Mouse (Mus musculus): ENCODE measurements around the gene Fgf18.

The Fgf18 gene

GRCm38 (mm10) chr11:33151128-33151779 is 4.1 kb upstream of the Fgf18 start:
- DNase-seq (ENCODE audit: low spot score in 2 of 2) = no peak

DNA sequence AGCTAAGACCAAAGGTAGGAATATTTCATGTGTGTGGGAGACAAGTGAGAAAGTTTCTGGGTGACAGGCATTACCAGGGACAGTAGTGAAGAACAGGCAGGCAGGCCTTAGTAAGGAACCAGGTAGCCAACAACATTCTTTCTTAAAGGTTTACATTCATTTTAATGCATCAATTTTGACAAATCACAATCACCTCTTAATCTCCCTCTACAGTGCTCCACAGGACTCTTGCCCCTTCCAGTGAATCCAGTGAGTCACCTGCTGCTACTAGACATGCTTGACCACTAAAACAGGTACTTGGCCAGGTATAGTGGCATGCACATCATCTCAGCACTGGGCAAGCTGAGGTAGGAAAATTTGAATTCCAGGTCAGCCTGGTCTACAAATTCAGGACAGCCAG is 3.2 kb upstream of the Fgf18 start:
- DNase-seq (ENCODE audit: low spot score in 2 of 2) = no peak

DNA sequence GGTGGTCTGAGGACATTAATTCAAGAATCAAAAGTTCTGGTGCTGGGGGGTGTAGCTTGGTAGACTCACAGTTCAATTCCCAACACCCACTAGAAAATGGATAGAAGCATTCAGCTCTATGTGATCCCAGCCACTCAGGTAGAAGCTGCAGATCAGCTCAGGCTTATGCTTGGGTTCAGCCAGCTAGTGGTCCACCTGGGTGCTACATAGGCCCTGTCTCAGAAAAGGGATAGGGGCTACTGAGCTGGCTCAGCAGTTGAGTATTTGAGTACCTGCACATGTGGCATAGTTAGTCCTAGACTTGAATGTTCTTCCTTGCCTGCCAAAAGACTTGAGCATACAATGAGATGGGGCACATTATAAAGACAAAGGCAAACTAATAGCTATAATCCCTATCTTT is 2.3 kb upstream of the Fgf18 start:
- DNase-seq (ENCODE audit: low spot score in 2 of 2) = no peak

- no peak for DNase-seq (ENCODE audit: low spot score in 2 of 2)
These were observed 1.9 kb upstream of the Fgf18 start for GRCm38 (mm10) chr11:33149088-33149436.

DNA sequence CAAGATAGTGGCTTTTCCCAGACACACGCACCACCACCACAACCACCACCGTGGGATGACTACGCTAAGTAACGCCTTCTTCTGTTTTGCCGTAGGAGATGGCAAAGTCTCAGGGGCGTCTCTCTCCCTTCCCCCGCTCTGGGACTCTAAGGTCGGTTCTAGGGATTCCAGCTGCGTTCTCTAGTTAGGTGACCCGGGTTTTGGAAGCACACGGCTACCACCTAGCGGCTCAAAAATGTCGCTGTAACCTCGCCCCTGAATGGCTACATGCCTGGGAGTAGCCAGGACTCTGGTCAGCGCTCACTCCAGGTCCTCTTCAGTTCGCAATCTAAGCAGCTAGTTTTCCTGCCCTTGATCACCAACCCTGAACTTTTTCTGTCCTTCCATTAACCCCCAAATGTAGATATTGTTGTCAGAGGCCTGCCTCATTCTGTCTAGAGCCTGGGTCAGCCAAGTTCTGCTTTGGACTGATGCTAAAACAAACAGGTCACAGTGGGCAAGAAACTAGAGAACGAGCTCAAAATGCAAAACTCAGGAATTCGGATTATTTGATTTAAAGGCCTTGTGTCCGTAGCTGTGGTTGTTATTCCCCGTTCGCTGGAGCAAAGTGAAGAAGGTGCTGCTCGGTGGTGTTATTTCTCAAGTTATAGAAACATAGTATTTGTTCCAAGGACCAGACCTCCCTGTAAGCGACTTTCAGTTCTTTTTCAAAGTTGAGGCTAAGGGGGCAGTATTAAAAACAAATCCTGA is 1.3 kb upstream of the Fgf18 start:
- peak; percentile 56 to 79 for DNase-seq (ENCODE audit: low spot score in 2 of 2)

DNA sequence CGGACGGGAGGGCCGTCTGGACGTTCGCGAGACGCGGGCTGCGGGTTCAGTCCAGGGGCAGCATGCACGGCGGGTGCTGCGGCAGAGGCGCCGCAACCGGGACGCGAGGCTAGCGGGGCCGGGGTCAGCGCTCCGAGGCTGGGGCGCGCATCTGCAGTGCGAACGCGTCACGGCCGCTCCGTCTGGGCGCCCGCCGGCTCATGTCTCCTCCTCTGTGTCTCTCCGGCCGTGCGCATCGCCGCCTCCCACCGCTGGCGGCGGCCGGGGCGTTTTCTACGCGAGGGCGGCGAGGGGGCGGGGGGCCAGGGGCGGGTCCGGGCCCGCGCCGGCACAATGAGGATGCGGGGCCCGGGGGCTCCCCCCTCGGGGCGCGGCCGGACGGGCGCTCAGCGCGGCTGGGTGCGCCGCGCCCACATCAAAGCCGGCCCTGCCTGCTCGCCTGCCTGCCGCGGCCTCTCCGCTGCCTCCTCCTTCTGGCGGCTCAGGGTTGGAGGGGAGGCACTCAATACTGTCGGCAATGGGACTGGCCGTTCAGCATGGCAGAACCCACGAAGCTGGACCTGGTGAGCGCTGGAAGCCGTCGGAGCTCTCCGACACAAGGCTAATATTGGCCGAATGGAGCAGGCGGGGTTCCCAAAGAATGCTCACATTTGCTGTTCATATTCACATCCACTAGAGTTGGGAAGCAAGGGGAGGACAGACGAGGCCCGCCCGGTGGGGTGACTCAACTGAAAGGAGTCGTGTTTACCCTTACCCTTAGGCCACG is 555 bp upstream of the Fgf18 start:
- DNase-seq (ENCODE audit: low spot score in 2 of 2) = peak in 1 of 2 experiments; percentile 20

GRCm38 (mm10) chr11:33146651-33147131 is 509 bp downstream of the Fgf18 start:
- DNase-seq (ENCODE audit: low spot score in 2 of 2) = peak in 1 of 2 experiments; percentile 31

- DNase-seq (ENCODE audit: low spot score in 2 of 2) = peak; percentile 83 to 93
These were observed 1.1 kb downstream of the Fgf18 start for GRCm38 (mm10) chr11:33146143-33146497.

DNA sequence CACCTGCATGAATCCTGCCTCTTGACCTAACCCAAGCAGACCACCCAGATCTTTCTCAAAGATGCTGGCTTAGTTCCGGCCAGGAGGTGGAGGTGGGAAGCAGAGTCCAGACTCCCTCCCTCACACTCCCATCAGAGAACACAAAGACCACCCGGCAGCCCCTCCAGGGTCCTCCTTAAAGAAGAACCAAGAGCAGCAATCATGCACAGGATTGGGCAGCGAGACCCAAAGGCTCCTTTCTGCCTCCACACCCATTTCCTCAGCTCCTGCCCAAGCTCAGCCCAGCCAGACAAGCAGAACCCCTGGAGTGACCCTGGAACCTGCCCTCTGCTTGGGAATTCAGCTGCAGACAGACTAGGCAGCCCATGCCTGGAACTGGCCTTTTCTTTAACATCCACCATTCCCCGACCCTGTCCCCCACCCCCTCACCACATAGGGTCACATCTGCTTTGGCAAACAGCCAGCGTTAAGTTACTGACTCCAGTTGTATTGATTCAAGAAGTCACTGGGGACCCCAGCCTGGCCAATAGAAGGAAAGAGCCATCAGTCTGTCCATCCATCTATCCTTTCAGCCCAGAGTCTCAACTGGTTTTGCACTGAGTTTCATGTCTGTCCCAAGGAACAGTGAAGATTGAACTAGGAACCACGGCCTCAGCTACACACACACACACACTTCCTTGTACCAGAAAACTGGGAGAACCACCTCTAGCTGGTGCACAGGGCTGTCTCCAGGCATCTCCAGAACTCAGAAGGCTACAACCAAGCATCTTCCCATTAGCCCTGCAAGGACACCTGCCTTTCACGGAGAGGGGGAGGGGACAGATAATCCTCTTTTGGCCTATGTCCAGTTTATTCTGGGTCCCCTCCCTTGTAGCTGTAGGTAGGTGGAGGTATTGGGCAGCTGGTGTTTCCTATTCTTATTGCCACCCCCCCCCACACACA is 1.7 kb downstream of the Fgf18 start:
- peak in 1 of 2 experiments; percentile 23 for DNase-seq (ENCODE audit: low spot score in 2 of 2)

DNA sequence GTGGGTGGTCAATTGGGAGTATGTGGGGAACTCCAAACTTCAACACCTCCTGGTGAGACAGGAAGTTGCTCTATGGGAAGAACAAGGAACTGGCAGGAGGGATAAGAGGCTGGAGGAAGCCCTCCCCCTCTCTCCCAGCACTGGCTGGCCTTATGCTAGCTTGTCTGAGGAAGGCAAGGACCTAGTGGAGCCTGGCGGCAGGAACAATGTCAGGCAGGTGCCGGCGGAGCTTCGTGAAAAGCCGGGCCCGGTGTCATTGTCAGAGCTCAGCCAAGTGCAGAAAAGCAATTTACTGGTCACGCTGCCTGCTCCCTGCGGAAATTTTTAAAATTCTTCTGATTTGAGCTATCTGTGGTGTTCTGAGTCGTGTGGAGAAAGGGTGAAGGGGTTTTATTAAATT is 3.3 kb downstream of the Fgf18 start:
- no peak for DNase-seq (ENCODE audit: low spot score in 2 of 2)

GRCm38 (mm10) chr11:33142801-33143200 is 4.4 kb downstream of the Fgf18 start:
- DNase-seq (ENCODE audit: low spot score in 2 of 2) = no peak

- no peak for DNase-seq (ENCODE audit: low spot score in 2 of 2)
These were observed 7.1 kb downstream of the Fgf18 start for GRCm38 (mm10) chr11:33140111-33140460.

GRCm38 (mm10) chr11:33139458-33140110 is 7.6 kb downstream of the Fgf18 start:
- no peak for DNase-seq (ENCODE audit: low spot score in 2 of 2)

- no peak for DNase-seq (ENCODE audit: low spot score in 2 of 2)
These were observed 8.5 kb downstream of the Fgf18 start for GRCm38 (mm10) chr11:33138686-33139085.

DNA sequence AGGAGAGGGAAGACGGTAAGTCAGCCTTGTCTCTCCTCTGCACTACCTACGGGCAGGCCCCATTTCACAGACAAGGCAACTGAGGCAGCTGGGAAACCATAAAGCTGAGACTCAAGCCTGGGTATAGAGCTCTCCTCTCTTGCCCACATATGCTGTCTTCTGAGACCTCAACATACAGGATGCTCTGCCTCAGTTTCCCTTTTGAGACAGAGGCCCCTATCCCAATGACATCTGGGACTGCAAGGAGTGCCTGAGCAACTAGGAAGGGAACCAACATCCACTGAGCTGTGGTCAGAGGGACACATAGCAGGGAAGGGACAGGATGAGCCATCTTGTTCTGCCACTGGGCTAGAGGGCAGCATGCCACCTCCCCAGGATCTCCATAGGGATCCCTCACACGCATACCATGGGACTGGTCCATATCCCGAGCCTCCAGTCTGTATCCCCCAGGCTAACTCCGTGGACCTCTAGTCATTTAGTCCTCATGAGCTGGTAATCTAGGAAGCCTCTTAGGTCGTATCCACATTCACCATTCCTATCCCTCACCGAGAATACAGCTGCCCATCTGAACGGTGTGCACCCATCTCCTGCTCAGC is 12.7 kb downstream of the Fgf18 start:
- no peak for DNase-seq (ENCODE audit: low spot score in 2 of 2)

GRCm38 (mm10) chr11:33132619-33133338 is 14.4 kb downstream of the Fgf18 start:
- DNase-seq (ENCODE audit: low spot score in 2 of 2) = no peak

GRCm38 (mm10) chr11:33127058-33127457 is 20.1 kb downstream of the Fgf18 start:
- no peak for DNase-seq (ENCODE audit: low spot score in 2 of 2)

DNA sequence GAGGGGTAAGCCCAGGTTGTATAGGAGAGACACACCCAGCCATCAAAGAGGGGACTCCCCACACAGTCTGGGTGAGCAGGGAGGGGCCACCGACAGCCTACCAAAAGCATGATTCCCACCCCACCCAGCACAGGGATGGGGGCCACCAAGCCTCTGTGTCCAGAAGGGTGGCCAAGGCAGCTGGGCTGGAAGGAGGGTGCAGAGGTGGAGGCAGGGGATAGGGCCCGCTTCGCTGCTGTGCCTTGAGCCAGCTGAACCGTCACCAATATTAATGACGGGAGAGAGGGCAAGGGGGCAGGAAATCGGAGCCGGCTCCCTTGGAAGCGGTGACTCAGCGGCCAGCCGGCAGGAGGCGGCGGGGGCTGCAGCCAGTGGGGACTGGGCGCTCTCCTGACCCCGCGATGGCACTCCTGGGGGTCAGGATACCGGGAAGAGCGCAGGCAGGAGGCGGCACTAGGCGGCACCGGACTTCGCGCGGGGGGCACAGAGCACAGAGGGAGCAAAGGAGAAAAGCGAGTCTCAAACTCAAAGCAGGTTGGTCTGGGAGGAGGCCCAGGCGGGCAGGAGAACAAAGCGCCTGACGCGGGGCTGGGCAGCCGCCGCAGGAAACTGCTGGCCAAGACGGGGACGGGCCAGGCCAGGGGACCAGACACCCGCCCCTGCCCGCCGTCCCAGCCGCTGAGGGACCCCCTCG is 24.5 kb downstream of the Fgf18 start:
- DNase-seq (ENCODE audit: low spot score in 2 of 2) = no peak

DNA sequence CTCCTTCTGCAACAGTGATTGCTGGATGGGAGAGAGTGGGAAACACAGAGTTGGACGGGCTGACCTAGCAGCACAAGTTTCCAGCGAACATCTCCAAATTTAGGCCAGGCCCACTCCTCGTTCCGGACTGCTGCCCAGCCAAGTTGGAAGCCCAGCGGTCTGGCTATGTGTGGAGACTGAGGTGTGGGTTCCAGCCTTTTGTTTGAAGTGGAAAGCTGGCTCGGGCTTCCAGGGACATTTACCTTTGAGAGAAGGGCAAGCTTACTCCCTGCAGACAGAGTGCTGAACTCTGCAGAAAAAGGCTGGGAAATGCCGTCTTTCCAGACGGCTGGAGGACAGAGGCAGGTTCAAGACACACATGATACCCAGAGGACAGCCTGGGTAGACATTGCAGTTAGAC is 27.6 kb downstream of the Fgf18 start:
- no peak for DNase-seq (ENCODE audit: low spot score in 2 of 2)
